ENCODE assay signal across 7 mouse cellular contexts in the genomic region with DNA sequence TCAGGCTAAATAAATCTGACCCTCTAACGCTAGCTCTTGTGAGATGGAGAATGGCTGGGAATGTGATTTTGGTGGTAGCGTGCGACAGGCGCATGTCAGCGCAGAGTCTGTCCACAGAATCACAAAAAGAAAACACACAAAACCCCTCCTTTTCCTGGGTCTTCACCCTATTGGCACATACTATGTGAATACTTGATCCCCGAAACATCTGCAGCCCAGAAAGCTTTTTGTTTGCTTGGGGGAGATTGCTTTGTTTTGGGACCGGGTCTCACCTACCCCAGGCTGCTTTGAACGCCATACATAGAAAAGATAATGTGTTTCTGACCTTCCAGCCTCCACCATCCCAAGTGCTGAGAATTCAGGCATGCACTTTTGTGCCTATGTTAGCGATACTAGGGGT. TPM values are rescaled to one million over a fixed set of nuclear protein-coding genes. Genes with fewer than 3 reads are reported as not detected.
DNase-seq lines count a peak whose midpoint lies in the region; ATAC-seq lines count a peak whose summit lies in the region.

No protein-coding gene starts in this region.

- H3K4me2 ChIP-seq in neural tube, embryonic 11.5 days (ENCODE audit: low read depth): peak overlapping the region; percentile 44
- peak overlapping the region; percentile 47 for H3K4me2 ChIP-seq in forebrain, embryonic 14.5 days (ENCODE audit: low read length)
- peak overlapping the region; percentile 51 for H3K4me2 ChIP-seq in limb, embryonic 15.5 days
- H3K4me2 ChIP-seq in stomach, embryonic 16.5 days (ENCODE audit: low read depth, low read length): peak overlapping the region; percentile 79

- H3K4me1 ChIP-seq in neural tube, embryonic 11.5 days (ENCODE audit: control insufficient read depth, insufficient read depth, low read length): peaks cover 3% of the 10 kb centered on the region
- H3K4me1 ChIP-seq in forebrain, embryonic 14.5 days (ENCODE audit: control insufficient read depth, insufficient read depth, low read length): peaks cover 12% of the 10 kb centered on the region
- peaks cover 19% of the 10 kb centered on the region for H3K4me1 ChIP-seq in limb, embryonic 15.5 days
- peaks cover 21% of the 10 kb centered on the region for H3K4me1 ChIP-seq in stomach, embryonic 16.5 days (ENCODE audit: control insufficient read depth, insufficient read depth, low read length)

- H3K27me3 ChIP-seq in neural tube, embryonic 11.5 days (ENCODE audit: control insufficient read depth, insufficient read depth, low read length): no peaks in the 10 kb centered on the region
- H3K27me3 ChIP-seq in forebrain, embryonic 14.5 days (replicated peaks; ENCODE audit: control insufficient read depth, insufficient read depth, low read length): no peaks in the 10 kb centered on the region
- H3K27me3 ChIP-seq in limb, embryonic 15.5 days: no peaks in the 10 kb centered on the region
- no peaks in the 10 kb centered on the region for H3K27me3 ChIP-seq in stomach, embryonic 16.5 days (ENCODE audit: control insufficient read depth, insufficient read depth, low read length)

- H3K36me3 ChIP-seq in neural tube, embryonic 11.5 days (ENCODE audit: control insufficient read depth, insufficient read depth, low read length): no peaks in the 10 kb centered on the region
- H3K36me3 ChIP-seq in forebrain, embryonic 14.5 days (ENCODE audit: control insufficient read depth, insufficient read depth, low read length): peaks cover 6% of the 10 kb centered on the region
- H3K36me3 ChIP-seq in limb, embryonic 15.5 days: peaks cover 8% of the 10 kb centered on the region; the same call in 1 of the 2 replicates
- H3K36me3 ChIP-seq in stomach, embryonic 16.5 days (ENCODE audit: control insufficient read depth, insufficient read depth, low read length): no peaks in the 10 kb centered on the region

- no peaks in the 10 kb centered on the region for H3K9me3 ChIP-seq in neural tube, embryonic 11.5 days (ENCODE audit: control insufficient read depth, low read length)
- H3K9me3 ChIP-seq in forebrain, embryonic 14.5 days (replicated peaks; ENCODE audit: control insufficient read depth, low read length): no peaks in the 10 kb centered on the region
- no peaks in the 10 kb centered on the region for H3K9me3 ChIP-seq in limb, embryonic 15.5 days
- no peaks in the 10 kb centered on the region for H3K9me3 ChIP-seq in stomach, embryonic 16.5 days (replicated peaks; ENCODE audit: control insufficient read depth, low read length)

- WGBS in neural tube, embryonic 11.5 days: 62% methylated on average over 9 of the region's 9 CpGs
- 60% methylated on average over 9 of the region's 9 CpGs for WGBS in forebrain, embryonic 14.5 days
- 64% methylated on average over 9 of the region's 9 CpGs for WGBS in limb, embryonic 15.5 days
- 40% methylated on average over 9 of the region's 9 CpGs for WGBS in stomach, embryonic 16.5 days

- H3K4me3 ChIP-seq in neural tube, embryonic 11.5 days (ENCODE audit: low read depth, low read length): peak overlapping the region; percentile 7; the same call in 1 of the 2 replicates
- H3K4me3 ChIP-seq in forebrain, embryonic 14.5 days (ENCODE audit: low read depth, low read length): peak overlapping the region; percentile 19
- H3K4me3 ChIP-seq in limb, embryonic 15.5 days: peak overlapping the region; percentile 86
- peak overlapping the region; percentile 46 for H3K4me3 ChIP-seq in stomach, embryonic 16.5 days (replicated peaks; ENCODE audit: low read length)

- no peak overlapping the region for H3K9ac ChIP-seq in neural tube, embryonic 11.5 days (ENCODE audit: low read length)
- peak overlapping the region; percentile 51 for H3K9ac ChIP-seq in forebrain, embryonic 14.5 days (ENCODE audit: low read length)
- H3K9ac ChIP-seq in limb, embryonic 15.5 days: no peak overlapping the region
- peak overlapping the region; percentile 73 for H3K9ac ChIP-seq in stomach, embryonic 16.5 days (ENCODE audit: low read length)

- no peak overlapping the region; the same call in 1 of the 2 replicates for H3K27ac ChIP-seq in neural tube, embryonic 11.5 days (ENCODE audit: low read depth, low read length)
- peak overlapping the region; percentile 0; the same call in 1 of the 2 replicates for H3K27ac ChIP-seq in forebrain, embryonic 14.5 days (ENCODE audit: low read depth, low read length)
- peak overlapping the region; percentile 81 for H3K27ac ChIP-seq in limb, embryonic 15.5 days
- peak overlapping the region; percentile 90 for H3K27ac ChIP-seq in stomach, embryonic 16.5 days (ENCODE audit: low read length)

- DNase-seq in neural tube, embryonic 11.5 days (ENCODE audit: low spot score): no peak
- DNase-seq in neural tube, embryonic 10.5 days (ENCODE audit: extremely low spot score, low spot score): no peak
- DNase-seq in forebrain, embryonic 14.5 days (ENCODE audit: low spot score): no peak
- DNase-seq in cerebellum, postnatal 25 days: no peak

- no peak for ATAC-seq in neural tube, embryonic 11.5 days (ENCODE audit: insufficient read depth, low FRiP score, low TSS enrichment)
- no peak; the same call in 1 of the 2 replicates for ATAC-seq in forebrain, embryonic 14.5 days
- ATAC-seq in limb, embryonic 15.5 days (ENCODE audit: insufficient number of reproducible peaks, low FRiP score, low TSS enrichment, low read depth): no peak
- no peak for ATAC-seq in stomach, embryonic 16.5 days (ENCODE audit: insufficient read depth, low FRiP score)
- no peak for ATAC-seq in frontal cortex, adult (ENCODE audit: low TSS enrichment)

RNA-seq across cellular contexts. Expression of a gene that starts 0.7 kb away (rescaled TPM):
- 136 and 142 TPM in 2 replicates for polyA plus RNA-seq in neural tube, embryonic 11.5 days (2014; fragmentation: Nextera tagmentation; extraction: Ambion mirVana)
- 74.2 and 76.3 TPM in 2 replicates for polyA plus RNA-seq in forebrain, embryonic 14.5 days (2014; fragmentation: Nextera tagmentation; extraction: Ambion mirVana)
- 95.2 and 121 TPM in 2 replicates for polyA plus RNA-seq in limb, embryonic 15.5 days (2015; fragmentation: Nextera tagmentation; extraction: Ambion mirVana)
- polyA plus RNA-seq in stomach, embryonic 16.5 days (2015; fragmentation: Nextera tagmentation; extraction: Ambion mirVana): 80.8 and 91.8 TPM in 2 replicates

Comparison
In these comparisons a context has a peak if more than half of its experiments do, and no peak if none do; other contexts are left out.
1. H3K4me3 ChIP-seq: peak in every context shown above with its lines; median percentile 86 in limb, embryonic 15.5 days; 46 in stomach, embryonic 16.5 days; 19 in forebrain, embryonic 14.5 days; 7 in neural tube, embryonic 11.5 days.
2. H3K9ac ChIP-seq: peak in forebrain, embryonic 14.5 days (single experiment) and stomach, embryonic 16.5 days (single experiment); none in neural tube, embryonic 11.5 days (single experiment) and limb, embryonic 15.5 days (single experiment).
3. Peak in every context shown above with its lines, with median percentiles within 50 percentile points of each other: H3K4me2 ChIP-seq.